ENCODE assay signal across 13 mouse cellular contexts in genomic region chr13:69867296-69868065, GRCm38 (mm10).
DNase-seq lines count a peak whose midpoint lies in the region; ATAC-seq and TF ChIP-seq lines count a peak whose summit lies in the region.
"Had no signal": no experiment of that assay in that cellular context is flagged by ENCODE, and none has a peak within 500 bp of the region (broad histone marks: within the 10 kb centered on the region; RNA-seq: fewer than 3 reads in every experiment).

No protein-coding gene starts in this region.

- H3K9ac ChIP-seq in hindbrain, postnatal 0 days (replicated peaks; ENCODE audit: low read length) = no peak overlapping the region
- no peak overlapping the region for H3K9ac ChIP-seq in hindbrain, embryonic 13.5 days
- H3K9ac ChIP-seq in liver, embryonic 12.5 days = no peak overlapping the region
- H3K9ac ChIP-seq in kidney, embryonic 15.5 days = no peak overlapping the region
- H3K9ac ChIP-seq: forebrain, embryonic 13.5 days had no signal

- H3K9me3 ChIP-seq in hindbrain, postnatal 0 days (ENCODE audit: low read length) = no peaks in the 10 kb centered on the region
- no peaks in the 10 kb centered on the region for H3K9me3 ChIP-seq in hindbrain, embryonic 13.5 days
- H3K9me3 ChIP-seq in liver, embryonic 12.5 days (replicated peaks) = peaks cover 2% of the 10 kb centered on the region; the same call in 1 of the 2 replicates
- no peaks in the 10 kb centered on the region for H3K9me3 ChIP-seq in kidney, embryonic 15.5 days (replicated peaks)
- H3K9me3 ChIP-seq: forebrain, embryonic 13.5 days; midbrain, embryonic 10.5 days had no signal

- no peak overlapping the region for H3K4me2 ChIP-seq in hindbrain, postnatal 0 days (ENCODE audit: low read depth, low read length)
- no peak overlapping the region for H3K4me2 ChIP-seq in hindbrain, embryonic 13.5 days
- no peak overlapping the region for H3K4me2 ChIP-seq in liver, embryonic 12.5 days
- no peak overlapping the region for H3K4me2 ChIP-seq in kidney, embryonic 15.5 days
- H3K4me2 ChIP-seq: forebrain, embryonic 13.5 days; liver, embryonic 11.5 days had no signal

- H3K36me3 ChIP-seq in hindbrain, postnatal 0 days (ENCODE audit: insufficient read depth, low read length) = no peaks in the 10 kb centered on the region
- no peaks in the 10 kb centered on the region for H3K36me3 ChIP-seq in hindbrain, embryonic 13.5 days
- no peaks in the 10 kb centered on the region for H3K36me3 ChIP-seq in liver, embryonic 12.5 days
- H3K36me3 ChIP-seq in kidney, embryonic 15.5 days = no peaks in the 10 kb centered on the region
- H3K36me3 ChIP-seq: midbrain, embryonic 10.5 days had no signal

- no peak for ATAC-seq in hindbrain, postnatal 0 days
- ATAC-seq in hindbrain, embryonic 13.5 days (ENCODE audit: low FRiP score) = no peak
- no peak for ATAC-seq in liver, embryonic 12.5 days
- no peak for ATAC-seq in kidney, embryonic 15.5 days (replicated peaks; ENCODE audit: low FRiP score)
- ATAC-seq: forebrain, embryonic 13.5 days had no signal

- H3K27me3 ChIP-seq in hindbrain, postnatal 0 days (ENCODE audit: insufficient read depth, low read length) = no peaks in the 10 kb centered on the region
- no peaks in the 10 kb centered on the region for H3K27me3 ChIP-seq in hindbrain, embryonic 13.5 days
- H3K27me3 ChIP-seq in liver, embryonic 12.5 days (replicated peaks) = no peaks in the 10 kb centered on the region
- no peaks in the 10 kb centered on the region for H3K27me3 ChIP-seq in kidney, embryonic 15.5 days
- H3K27me3 ChIP-seq: forebrain, embryonic 13.5 days had no signal

- DNase-seq in hindbrain, postnatal 0 days (ENCODE audit: low spot score) = peak; percentile 12
- DNase-seq in spleen, postnatal 4 days (ENCODE audit: low spot score in 2 of 2) = peak; percentile 9 to 50
- DNase-seq in spleen, adult 18-20 months = no peak
- DNase-seq in left cerebral cortex, postnatal 10 days (ENCODE audit: extremely low spot score in 1 of 2, low spot score in 2 of 2) = peak; percentile 35 to 60
- DNase-seq: heart, postnatal 14 days; kidney, postnatal 14 days; lung, postnatal 14 days had no signal

- H3K4me1 ChIP-seq in hindbrain, postnatal 0 days (ENCODE audit: insufficient read depth, low read length) = no peaks in the 10 kb centered on the region
- H3K4me1 ChIP-seq in hindbrain, embryonic 13.5 days (replicated peaks) = no peaks in the 10 kb centered on the region
- no peaks in the 10 kb centered on the region for H3K4me1 ChIP-seq in liver, embryonic 12.5 days
- H3K4me1 ChIP-seq in kidney, embryonic 15.5 days = no peaks in the 10 kb centered on the region
- H3K4me1 ChIP-seq: forebrain, embryonic 13.5 days; midbrain, embryonic 10.5 days had no signal

- no peak overlapping the region for H3K4me3 ChIP-seq in hindbrain, postnatal 0 days (ENCODE audit: low read length)
- H3K4me3 ChIP-seq in hindbrain, embryonic 13.5 days = no peak overlapping the region
- no peak overlapping the region for H3K4me3 ChIP-seq in liver, embryonic 12.5 days
- H3K4me3 ChIP-seq in kidney, embryonic 15.5 days (replicated peaks) = no peak overlapping the region
- H3K4me3 ChIP-seq: forebrain, embryonic 13.5 days; midbrain, embryonic 10.5 days had no signal

- WGBS in hindbrain, postnatal 0 days = 80% methylated on average over 15 of the region's 15 CpGs
- whole genome bisulfite sequencing in hindbrain, embryonic 13.5 days = 86% methylated on average over 15 of the region's 15 CpGs
- 66% methylated on average over 15 of the region's 15 CpGs for WGBS in liver, embryonic 12.5 days (ENCODE audit: insufficient replicate concordance)
- 83% methylated on average over 15 of the region's 15 CpGs for WGBS in kidney, embryonic 15.5 days

- H3K27ac ChIP-seq in hindbrain, postnatal 0 days = no peak overlapping the region
- no peak overlapping the region; the same call in 1 of the 2 replicates for H3K27ac ChIP-seq in hindbrain, embryonic 13.5 days
- H3K27ac ChIP-seq in liver, embryonic 12.5 days = no peak overlapping the region
- H3K27ac ChIP-seq in kidney, embryonic 15.5 days = no peak overlapping the region
- H3K27ac ChIP-seq: forebrain, embryonic 13.5 days; midbrain, embryonic 10.5 days had no signal

- no peak for TF ChIP-seq CTCF in hindbrain, postnatal 0 days (IDR thresholded peaks at IDR 0.05; ENCODE audit: low read depth)

- intact Hi-C loops in left cerebral cortex, postnatal 10 days (cut with DNase I) = no loop called here

Comparison
In these comparisons a context has a peak if more than half of its experiments do, and no peak if none do; other contexts are left out.
1. DNase-seq: peak in hindbrain, postnatal 0 days (single experiment), spleen, postnatal 4 days (2 of 2) and left cerebral cortex, postnatal 10 days (2 of 2); none in spleen, adult 18-20 months (0 of 2).